Mouse (Mus musculus) ES-E14 (cell line): ENCODE measurements around the gene Zfp90.

ENCODE experiments used
- CHD2 ChIP-seq: IDR thresholded peaks from 2 replicates; pipeline ENCODE4 v1.6.1; 2014; ENCODE audit warnings: mild to moderate bottlenecking, low read depth, low read length, inconsistent platforms
- HCFC1 ChIP-seq: IDR thresholded peaks from 2 replicates; pipeline ENCODE4 v1.6.1; 2012; ENCODE audit warnings: low read length, inconsistent platforms, borderline replicate concordance; ENCODE audit not compliant: insufficient read depth
- MAFK ChIP-seq: IDR thresholded peaks from 2 replicates; pipeline ENCODE4 v1.6.1; 2014; ENCODE audit warnings: mild to moderate bottlenecking, low read depth, low read length, inconsistent platforms; ENCODE audit not compliant: insufficient read depth
- ZC3H11A ChIP-seq: IDR thresholded peaks from 2 replicates; pipeline ENCODE4 v1.6.1; 2012; ENCODE audit warnings: low read depth, mild to moderate bottlenecking, inconsistent platforms, low read length, borderline replicate concordance
- ZNF384 ChIP-seq: IDR thresholded peaks from 2 replicates; pipeline ENCODE4 v1.6.1; 2012; ENCODE audit warnings: low read depth, low read length, inconsistent platforms

- no peak for TF ChIP-seq MAFK
- no peak for TF ChIP-seq ZNF384
- no peak for TF ChIP-seq CHD2
- TF ChIP-seq ZC3H11A, result no peak
- no peak for TF ChIP-seq HCFC1
Observed at GRCm38 (mm10) chr8:106469485-106469884, 54.4 kb downstream of the Zfp90 start.
